Mouse (Mus musculus) embryonic fibroblast, embryonic 13.5 days (primary cell): Measurements from ENCODE around the gene Zfp809.

Source experiments
- CTCF ChIP-seq: IDR thresholded peaks from 2 replicates; pipeline ENCODE4 v1.5.1; 2011; ENCODE audit warnings: mild to moderate bottlenecking, control low read depth, low read length, moderate library complexity, borderline replicate concordance; ENCODE audit not compliant: insufficient read depth
- POLR2A ChIP-seq: IDR thresholded peaks from 2 replicates; pipeline ENCODE4 v1.6.1; 2011; ENCODE audit warnings: low read depth, mild to moderate bottlenecking, control low read depth, low read length, moderate library complexity

DNA sequence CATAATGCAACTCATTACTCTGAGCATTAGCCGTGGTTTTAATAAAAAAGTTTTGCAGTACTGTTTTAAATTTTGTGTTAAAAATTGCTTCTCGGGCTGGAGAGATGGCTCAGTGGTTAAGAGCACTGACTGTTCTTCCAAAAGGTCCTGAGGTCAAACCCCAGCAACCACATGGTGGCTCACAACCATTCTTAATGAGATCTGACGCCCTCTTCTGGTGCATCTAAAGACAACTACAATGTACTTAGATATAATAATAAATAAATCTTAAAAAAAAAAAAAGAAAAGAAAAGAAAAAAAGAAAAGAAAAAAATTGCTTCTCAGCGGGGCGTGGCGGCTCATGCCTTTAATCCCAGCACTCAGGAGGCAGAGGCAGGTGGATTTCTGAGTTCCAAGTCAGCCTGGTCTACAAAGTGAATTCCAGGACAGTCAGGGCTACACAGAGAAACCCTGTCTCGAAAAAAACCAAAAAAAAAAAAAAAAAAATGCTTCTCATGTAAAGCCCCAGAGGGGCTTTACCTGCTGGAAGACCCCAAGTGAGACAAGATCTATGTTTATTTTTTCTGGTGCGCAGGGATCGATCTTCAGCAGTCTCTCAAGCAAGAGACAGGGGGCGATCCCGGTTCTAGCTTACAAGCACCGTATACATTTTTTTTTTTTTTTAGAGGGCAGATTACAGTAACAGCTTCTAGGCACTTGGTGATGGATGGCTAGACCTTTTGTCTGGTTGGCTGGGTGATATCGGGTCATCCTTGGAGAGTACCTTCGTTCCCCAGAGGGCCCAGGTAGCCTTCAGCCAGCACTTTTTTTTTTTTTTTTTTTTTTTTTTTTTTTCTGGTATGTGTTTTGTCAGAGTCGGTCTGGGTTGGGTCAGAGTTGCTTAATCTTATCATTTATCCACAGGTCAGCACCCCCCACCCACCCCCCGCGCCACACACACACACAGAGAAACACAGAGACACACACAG lies 694 bp upstream of the Zfp809 start:
- TF ChIP-seq CTCF (no peak), POLR2A (no peak)
